Mouse (Mus musculus) liver, embryonic 14.5 days (tissue): ENCODE measurements at regions not wholly inside any gene's neighbourhood (a gene's known extent, or its start where the extent isn't known, plus 50 kb on each side); places are given as distances from the start of the nearest gene placed in this dataset.

ENCODE experiments used
- CTCF ChIP-seq: IDR thresholded peaks from 2 replicates; pipeline ENCODE4 v1.5.1; 2016; ENCODE audit warnings: antibody characterized with exemption, low read depth, control low read depth
- EP300 ChIP-seq: IDR thresholded peaks from 2 replicates; pipeline ENCODE4 v1.6.1; 2016; ENCODE audit warnings: antibody characterized with exemption, low read depth

- TF ChIP-seq CTCF (no peak), EP300 (no peak)
Measured at GRCm38 (mm10) chr10:8027023-8027422, 71.0 kb upstream of the Tab2 start.
